Mouse (Mus musculus): ENCODE data around the gene Ccdc12. TPM values are rescaled to one million over a fixed set of nuclear protein-coding genes. Genes with fewer than 3 reads are reported as not detected.

Gene Ccdc12
- total and polyA plus RNA-seq, 3 experiments = 85.2 to 104 (median 97.8) TPM

GRCm38 (mm10) chr9:110759265-110759664, 103.0 kb downstream of the Ccdc12 start:
- Histone ChIP-seq H3K79me2 (replicated peaks; ENCODE audit: control insufficient read depth, extremely low read depth, insufficient read depth, poor library complexity, severe bottlenecking) (no peaks in the 10 kb centered on the region), H3K9ac (ENCODE audit: insufficient read depth, low read depth) (no peak overlapping the region), H3K4me2 (ENCODE audit: insufficient read depth, low read depth, poor library complexity, severe bottlenecking) (no peak overlapping the region), H3K4me1 (ENCODE audit: control insufficient read depth in 1 of 2, insufficient read depth in 2 of 2) (peaks cover 0 to 7% of the 10 kb centered on the region in 2 experiments; a peak in 1 of 4 replicates), H3K4me3 (replicated peaks in 1 of 3; ENCODE audit: low read depth in 2 of 3, low read length in 2 of 3, poor library complexity in 1 of 3) (no peak overlapping the region), H3K27ac (ENCODE audit: insufficient read depth, low read depth) (no peak overlapping the region), H3K9me3 (replicated peaks; ENCODE audit: low read length) (no peaks in the 10 kb centered on the region), H3K27me3 (replicated peaks) (peaks cover 29% of the 10 kb centered on the region), H3K36me3 (replicated peaks in 1 of 2; ENCODE audit: control insufficient read depth in 1 of 2, insufficient read depth in 1 of 2, low read length in 1 of 2) (no peaks in the 10 kb centered on the region)
- in situ Hi-C loops (cut with MboI; ENCODE audit: low pct_ligation_motif_present, low pct_unique_long_range_greater_than_20kb, low sequenced_read_pairs) (loop anchor here (5.0 kb wide), 1 partner anchor 37 kb away; no protein-coding TSS in a partner anchor), dilution Hi-C loops (cut with MboI; ENCODE audit: extremely low pct_ligation_motif_present, extremely low pct_unique_long_range_greater_than_20kb, low sequenced_read_pairs) (no loop called here)
- peak; percentile 38 for DNase-seq (ENCODE audit: extremely low read depth)
- TF ChIP-seq CHD2 (IDR thresholded peaks at IDR 0.05; ENCODE audit: low read length) = no peak
- peak; percentile 43 to 85; a peak in 3 of 4 replicates for TF ChIP-seq CTCF (conservative IDR thresholded peaks at IDR 0.05 in 1 of 2, IDR thresholded peaks at IDR 0.05 in 1 of 2; ENCODE audit: low read depth in 2 of 2, low read length in 2 of 2)
- no peak for TF ChIP-seq MEF2A (IDR thresholded peaks at IDR 0.05; ENCODE audit: borderline replicate concordance, low read depth, low read length)
- no peak for TF ChIP-seq ELF1 (IDR thresholded peaks at IDR 0.05; ENCODE audit: low read depth, low read length)
- no peak for TF ChIP-seq PAX5 (IDR thresholded peaks at IDR 0.05; ENCODE audit: low read length)
- no peak for TF ChIP-seq POLR2A (IDR thresholded peaks at IDR 0.05; ENCODE audit: low read depth, low read length)
- TF ChIP-seq UBTF (IDR thresholded peaks at IDR 0.05; ENCODE audit: low read depth, low read length) = no peak
- peak; percentile 89 for TF ChIP-seq SMC3 (IDR thresholded peaks at IDR 0.05; ENCODE audit: low read depth, low read length)
- TF ChIP-seq TBP (conservative IDR thresholded peaks at IDR 0.05; ENCODE audit: low read depth, low read length) = no peak
- peak; percentile 12; the same call in 1 of the 2 replicates for TF ChIP-seq ZC3H11A (IDR thresholded peaks at IDR 0.05; ENCODE audit: low read depth, low read length)
- TF ChIP-seq IRF4 (IDR thresholded peaks at IDR 0.05; ENCODE audit: low read depth, low read length) = no peak
- no peak; the same call in 1 of the 2 replicates for TF ChIP-seq NELFE (IDR thresholded peaks at IDR 0.05; ENCODE audit: low read depth, low read length)
- no peak for TF ChIP-seq E2F4 (IDR thresholded peaks at IDR 0.05; ENCODE audit: insufficient replicate concordance, low read depth, low read length)
- TF ChIP-seq EP300 (IDR thresholded peaks at IDR 0.05; ENCODE audit: low read length) = no peak
- TF ChIP-seq GABPA (IDR thresholded peaks at IDR 0.05; ENCODE audit: insufficient replicate concordance, low read depth, low read length) = no peak
- TF ChIP-seq HCFC1 (IDR thresholded peaks at IDR 0.05; ENCODE audit: low read depth, low read length) = no peak
- TF ChIP-seq MAFK (IDR thresholded peaks at IDR 0.05; ENCODE audit: insufficient replicate concordance, low read length) = no peak
- no peak for TF ChIP-seq SIN3A (IDR thresholded peaks at IDR 0.05; ENCODE audit: low read length)
- peak; percentile 74 for TF ChIP-seq RAD21 (IDR thresholded peaks at IDR 0.05; ENCODE audit: low read depth, low read length)
- TF ChIP-seq USF2 (conservative IDR thresholded peaks at IDR 0.05; ENCODE audit: low read depth, low read length) = no peak
- TF ChIP-seq ZMIZ1 (IDR thresholded peaks at IDR 0.05; ENCODE audit: low read depth, low read length) = no peak
- TF ChIP-seq TCF12 (IDR thresholded peaks at IDR 0.05; ENCODE audit: low read depth, low read length) = no peak
- TF ChIP-seq MAZ (IDR thresholded peaks at IDR 0.05; ENCODE audit: low read depth, low read length) = no peak
- no peak for TF ChIP-seq ZKSCAN1 (IDR thresholded peaks at IDR 0.05; ENCODE audit: borderline replicate concordance, low read depth, low read length)
- no peak for TF ChIP-seq MAX (IDR thresholded peaks at IDR 0.05; ENCODE audit: low read length)
- no peak for TF ChIP-seq RCOR1 (conservative IDR thresholded peaks at IDR 0.05; ENCODE audit: low read depth, low read length)

Measured in CH12.LX (cell line).